Mouse (Mus musculus): ENCODE measurements at regions not wholly inside any gene's neighbourhood (a gene's known extent, or its start where the extent isn't known, plus 50 kb on each side); places are given as distances from the start of the nearest gene placed in this dataset.

DNA sequence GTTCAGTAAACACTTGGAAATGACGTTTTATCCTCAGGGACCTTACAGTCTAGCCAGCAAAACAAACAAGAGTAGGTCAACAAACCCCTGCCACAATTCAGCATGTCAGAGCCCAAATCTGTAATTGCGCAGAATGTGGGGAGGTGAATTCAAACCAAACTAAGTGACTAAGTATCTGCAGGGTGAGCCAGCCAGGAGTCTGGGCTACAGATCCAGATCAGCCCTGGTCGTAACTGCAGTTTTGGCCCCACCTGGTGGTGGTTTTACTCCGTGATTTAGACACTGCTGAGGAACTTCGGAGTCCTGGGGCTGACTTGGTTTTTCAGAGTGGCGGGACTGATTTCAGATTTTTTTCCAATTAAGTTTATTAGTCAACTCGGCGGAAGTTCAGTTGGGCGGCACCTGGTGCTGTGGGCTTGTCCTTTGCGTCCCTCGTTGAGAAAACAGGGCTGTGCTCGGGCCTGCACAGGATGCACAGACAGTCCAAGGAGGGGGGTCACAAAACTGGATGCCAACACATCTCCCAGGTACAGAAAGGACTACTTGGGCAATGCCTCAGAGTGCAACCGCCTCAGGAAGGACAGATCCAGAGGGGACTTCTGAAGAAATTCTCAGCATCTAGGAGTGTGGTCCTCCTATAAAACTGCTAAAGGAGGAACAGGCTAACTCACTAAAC is 107.6 kb upstream of the 1700066M21Rik start:
- Histone ChIP-seq H3K27me3 (ENCODE audit: control insufficient read depth, insufficient read depth, low read length) (peaks cover 4% of the 10 kb centered on the region; the same call in 1 of the 2 replicates), H3K4me1 (ENCODE audit: control insufficient read depth, insufficient read depth, low read length) (peaks cover 5% of the 10 kb centered on the region), H3K9ac (ENCODE audit: low read depth, low read length, severe bottlenecking) (no peak overlapping the region), H3K4me2 (replicated peaks; ENCODE audit: low read depth, low read length, severe bottlenecking) (no peak overlapping the region), H3K27ac (replicated peaks; ENCODE audit: low read depth, low read length) (no peak overlapping the region), H3K9me3 (ENCODE audit: control insufficient read depth, low read length) (no peaks in the 10 kb centered on the region), H3K36me3 (ENCODE audit: control insufficient read depth, insufficient read depth, low read length) (no peaks in the 10 kb centered on the region), H3K4me3 (replicated peaks; ENCODE audit: low read length) (no peak overlapping the region)
- DNase-seq (ENCODE audit: low spot score), result peak; percentile 85
- no peak for TF ChIP-seq POLR2A (IDR thresholded peaks at IDR 0.05; ENCODE audit: borderline replicate concordance, extremely low read depth, insufficient read depth, insufficient read length)
- peak; percentile 80; the same call in 1 of the 2 replicates for ATAC-seq (ENCODE audit: low FRiP score, low read depth)
- WGBS, result 31% methylated on average over 13 of the region's 13 CpGs

DNA sequence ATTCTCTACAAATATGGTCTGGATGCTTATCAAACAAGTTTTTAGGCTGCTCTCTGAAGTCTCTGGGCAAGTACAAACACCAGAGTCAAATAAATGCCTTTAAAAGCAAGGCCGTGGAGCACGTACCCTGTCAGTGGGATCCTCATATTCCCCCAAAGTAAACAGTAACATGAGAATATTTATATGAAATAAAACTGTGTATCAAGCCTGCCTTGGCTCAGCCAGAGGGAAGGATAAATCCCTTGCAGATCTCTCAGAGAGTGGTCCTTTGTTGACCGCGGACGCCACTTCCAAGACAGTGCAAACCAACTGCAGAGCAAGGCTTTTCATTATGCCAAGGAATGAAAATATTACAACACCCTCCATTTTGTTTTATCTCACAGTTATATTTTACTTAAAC is 104.8 kb upstream of the 1700066M21Rik start:
- Histone ChIP-seq H3K9ac (ENCODE audit: low read depth, low read length, severe bottlenecking) (no peak overlapping the region), H3K4me1 (ENCODE audit: control insufficient read depth, insufficient read depth, low read length) (peaks cover 3% of the 10 kb centered on the region; the same call in 1 of the 2 replicates), H3K4me2 (replicated peaks; ENCODE audit: low read depth, low read length, severe bottlenecking) (no peak overlapping the region), H3K36me3 (ENCODE audit: control insufficient read depth, insufficient read depth, low read length) (no peaks in the 10 kb centered on the region), H3K9me3 (ENCODE audit: control insufficient read depth, low read length) (no peaks in the 10 kb centered on the region), H3K27me3 (ENCODE audit: control insufficient read depth, insufficient read depth, low read length) (peaks cover 4% of the 10 kb centered on the region; the same call in 1 of the 2 replicates), H3K27ac (replicated peaks; ENCODE audit: low read depth, low read length) (no peak overlapping the region), H3K4me3 (replicated peaks; ENCODE audit: low read length) (no peak overlapping the region)
- TF ChIP-seq POLR2A (IDR thresholded peaks at IDR 0.05; ENCODE audit: borderline replicate concordance, extremely low read depth, insufficient read depth, insufficient read length), result no peak
- WGBS, result 62% methylated on average over 5 of the region's 5 CpGs
- DNase-seq (ENCODE audit: low spot score) (no peak), ATAC-seq (ENCODE audit: low FRiP score, low read depth) (no peak)

- H3K9ac ChIP-seq (ENCODE audit: low read depth, low read length, severe bottlenecking), result no peak overlapping the region
- no peaks in the 10 kb centered on the region for H3K27me3 ChIP-seq (ENCODE audit: control insufficient read depth, insufficient read depth, low read length)
- DNase-seq (ENCODE audit: low spot score) (no peak), ATAC-seq (ENCODE audit: low FRiP score, low read depth) (no peak)
- H3K4me3 ChIP-seq (replicated peaks; ENCODE audit: low read length), result no peak overlapping the region
- H3K36me3 ChIP-seq (ENCODE audit: control insufficient read depth, insufficient read depth, low read length), result no peaks in the 10 kb centered on the region
- 0 out of 2 replicates have a peak, but pooled peaks cover 5% of the 10 kb centered on the region for H3K9me3 ChIP-seq (ENCODE audit: control insufficient read depth, low read length)
- TF ChIP-seq POLR2A (IDR thresholded peaks at IDR 0.05; ENCODE audit: borderline replicate concordance, extremely low read depth, insufficient read depth, insufficient read length), result no peak
- H3K27ac ChIP-seq (replicated peaks; ENCODE audit: low read depth, low read length), result no peak overlapping the region
- H3K4me2 ChIP-seq (replicated peaks; ENCODE audit: low read depth, low read length, severe bottlenecking), result no peak overlapping the region
- H3K4me1 ChIP-seq (ENCODE audit: control insufficient read depth, insufficient read depth, low read length), result no peaks in the 10 kb centered on the region
- WGBS, result 83% methylated on average over 3 of the region's 3 CpGs
These were observed 95.9 kb upstream of the 1700066M21Rik start for GRCm38 (mm10) chr1:57281549-57281948.

- H3K27ac ChIP-seq (replicated peaks; ENCODE audit: low read depth, low read length), result no peak overlapping the region
- H3K4me3 ChIP-seq (replicated peaks; ENCODE audit: low read length), result no peak overlapping the region
- DNase-seq (ENCODE audit: low spot score), result no peak
- no peaks in the 10 kb centered on the region for H3K4me1 ChIP-seq (ENCODE audit: control insufficient read depth, insufficient read depth, low read length)
- TF ChIP-seq POLR2A (IDR thresholded peaks at IDR 0.05; ENCODE audit: borderline replicate concordance, extremely low read depth, insufficient read depth, insufficient read length), result no peak
- no peak for ATAC-seq (ENCODE audit: low FRiP score, low read depth)
- WGBS, result 76% methylated on average over 1 of the region's 1 CpGs
- no peaks in the 10 kb centered on the region for H3K9me3 ChIP-seq (ENCODE audit: control insufficient read depth, low read length)
- no peaks in the 10 kb centered on the region for H3K27me3 ChIP-seq (ENCODE audit: control insufficient read depth, insufficient read depth, low read length)
- no peaks in the 10 kb centered on the region for H3K36me3 ChIP-seq (ENCODE audit: control insufficient read depth, insufficient read depth, low read length)
- H3K4me2 ChIP-seq (replicated peaks; ENCODE audit: low read depth, low read length, severe bottlenecking), result no peak overlapping the region
- no peak overlapping the region for H3K9ac ChIP-seq (ENCODE audit: low read depth, low read length, severe bottlenecking)
These were observed 81.2 kb upstream of the 1700066M21Rik start for GRCm38 (mm10) chr1:57296186-57296585.

DNA sequence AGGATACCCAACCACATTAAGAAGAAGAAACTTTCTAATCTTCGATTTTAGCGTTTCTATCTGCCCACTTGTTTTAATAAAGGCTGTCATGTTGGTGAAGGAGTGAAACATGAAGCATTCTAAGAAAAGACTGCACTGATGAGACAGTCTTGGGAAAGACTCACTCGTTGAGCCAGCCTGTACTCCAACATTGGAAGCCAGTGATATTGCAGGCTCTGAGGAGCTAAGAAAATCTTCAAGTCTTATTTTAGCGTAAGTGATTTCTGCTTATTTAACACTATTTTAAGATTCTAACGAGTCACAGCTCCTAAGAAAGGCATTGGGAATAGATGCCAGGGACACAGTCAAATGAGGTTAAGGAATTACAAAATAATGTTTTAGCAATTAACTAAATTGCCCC is 78.9 kb upstream of the 1700066M21Rik start:
- no peak for TF ChIP-seq POLR2A (IDR thresholded peaks at IDR 0.05; ENCODE audit: borderline replicate concordance, extremely low read depth, insufficient read depth, insufficient read length)
- Histone ChIP-seq H3K4me1 (ENCODE audit: control insufficient read depth, insufficient read depth, low read length) (no peaks in the 10 kb centered on the region), H3K9me3 (ENCODE audit: control insufficient read depth, low read length) (no peaks in the 10 kb centered on the region), H3K4me2 (replicated peaks; ENCODE audit: low read depth, low read length, severe bottlenecking) (no peak overlapping the region), H3K9ac (ENCODE audit: low read depth, low read length, severe bottlenecking) (no peak overlapping the region), H3K27me3 (ENCODE audit: control insufficient read depth, insufficient read depth, low read length) (no peaks in the 10 kb centered on the region), H3K27ac (replicated peaks; ENCODE audit: low read depth, low read length) (no peak overlapping the region), H3K36me3 (ENCODE audit: control insufficient read depth, insufficient read depth, low read length) (no peaks in the 10 kb centered on the region), H3K4me3 (replicated peaks; ENCODE audit: low read length) (no peak overlapping the region)
- 76% methylated on average over 5 of the region's 5 CpGs for WGBS
- ATAC-seq (ENCODE audit: low FRiP score, low read depth), result no peak
- DNase-seq (ENCODE audit: low spot score), result no peak

All from limb, embryonic 14.5 days (tissue).